In the genomic region with DNA sequence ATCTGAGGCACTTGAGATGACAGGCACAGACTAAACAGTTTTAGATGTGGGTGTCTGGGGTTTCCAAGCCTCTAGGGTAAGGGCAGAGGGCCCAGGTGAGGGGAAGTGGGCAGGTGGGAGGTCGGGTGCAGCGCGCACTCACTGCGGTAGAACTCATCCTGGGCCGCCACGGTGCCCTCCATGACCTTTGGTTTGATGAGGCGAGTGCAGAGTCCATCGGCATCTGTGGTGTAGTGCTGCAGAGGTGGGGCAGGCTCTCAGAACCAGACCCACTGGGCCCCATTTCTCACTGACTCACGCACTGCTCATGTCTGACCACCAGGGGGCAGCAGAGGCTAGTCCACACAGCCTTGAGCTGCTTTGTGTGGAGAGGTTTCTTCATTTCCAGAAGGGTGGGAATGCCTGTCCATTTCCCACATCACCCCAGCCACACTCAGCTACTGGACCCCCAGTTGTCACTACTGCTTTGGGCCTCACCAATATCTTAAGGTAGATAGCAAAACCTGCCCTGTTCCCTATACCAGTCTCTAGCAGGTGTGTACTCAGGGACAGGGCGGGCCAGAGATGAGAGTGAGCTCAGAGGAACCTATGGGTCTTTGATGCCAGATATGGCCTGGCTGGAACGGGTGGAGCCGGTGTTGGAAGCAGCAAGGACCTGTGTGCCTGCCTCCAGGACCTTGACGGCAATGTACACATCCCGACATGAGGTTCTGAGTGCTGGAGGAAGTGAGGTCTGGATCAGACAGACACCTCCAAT, we compare ENCODE assay signal across 8 mouse cellular contexts. TPM values are rescaled to one million over a fixed set of nuclear protein-coding genes. Genes with fewer than 3 reads are reported as not detected.
A peak's percentile ranks its signal among the peaks of the same experiment; 100 is the strongest.
DNase-seq lines count a peak whose midpoint lies in the region; ATAC-seq and TF ChIP-seq lines count a peak whose summit lies in the region.

No protein-coding gene starts in this region.

- WGBS in hindbrain, postnatal 0 days: 73% methylated on average over 14 of the region's 14 CpGs

- peak; percentile 100 for TF ChIP-seq CTCF in gastrocnemius, adult 2 months (IDR thresholded peaks at IDR 0.05)
- peak; percentile 99 for TF ChIP-seq CTCF in hindbrain, postnatal 0 days (IDR thresholded peaks at IDR 0.05; ENCODE audit: low read depth)

- ATAC-seq in hindbrain, postnatal 0 days: peak; percentile 80
- peak; percentile 21; the same call in 1 of the 2 replicates for ATAC-seq in megakaryocyte-erythroid progenitor cell, adult 5-6 weeks (replicated peaks; ENCODE audit: low FRiP score, low TSS enrichment, poor library complexity, severe bottlenecking)

- H3K4me1 ChIP-seq in hindbrain, postnatal 0 days (ENCODE audit: insufficient read depth, low read length): no peaks in the 10 kb centered on the region; the same call in 1 of the 2 replicates

- no peak overlapping the region for H3K27ac ChIP-seq in gastrocnemius, adult 2 months
- peak overlapping the region; percentile 27; the same call in 1 of the 2 replicates for H3K27ac ChIP-seq in hindbrain, postnatal 0 days

- peaks cover 64% of the 10 kb centered on the region for H3K36me3 ChIP-seq in hindbrain, postnatal 0 days (ENCODE audit: insufficient read depth, low read length)

- H3K9me3 ChIP-seq in hindbrain, postnatal 0 days (ENCODE audit: low read length): no peaks in the 10 kb centered on the region

- H3K9ac ChIP-seq in hindbrain, postnatal 0 days (replicated peaks; ENCODE audit: low read length): no peak overlapping the region

- no peaks in the 10 kb centered on the region for H3K27me3 ChIP-seq in hindbrain, postnatal 0 days (ENCODE audit: insufficient read depth, low read length)

- intact Hi-C loops in gastrocnemius, adult 2 months (cut with DNase I): loop anchor here (1.0 kb wide), 2 partner anchors 16 to 26 kb away; no protein-coding TSS in a partner anchor
- intact Hi-C loops in left cerebral cortex, postnatal 25 days (cut with DNase I): loop anchor here (1.0 to 2.0 kb wide), 2 partner anchors 16 to 26 kb away; no protein-coding TSS in a partner anchor

- no peak overlapping the region for H3K4me3 ChIP-seq in gastrocnemius, adult 2 months
- H3K4me3 ChIP-seq in hindbrain, postnatal 0 days (ENCODE audit: low read length): no peak overlapping the region

- no peak overlapping the region for H3K4me2 ChIP-seq in hindbrain, postnatal 0 days (ENCODE audit: low read depth, low read length)

- DNase-seq in ZHBTc4 (ENCODE audit: low read depth, low spot score): peak; percentile 78
- peak; percentile 81 for DNase-seq in cerebellum, postnatal 36 days
- peak; percentile 85 for DNase-seq in gastrocnemius, adult 2 months
- DNase-seq in hindbrain, postnatal 0 days (ENCODE audit: low spot score): peak; percentile 84
- peak; percentile 71 for DNase-seq in left cerebral cortex, postnatal 25 days (ENCODE audit: low spot score in 2 of 2)
- DNase-seq in right cerebral cortex, postnatal 4 days: peak; percentile 91
- peak; percentile 69 to 89 for DNase-seq in urinary bladder, postnatal 4 days (ENCODE audit: low spot score in 2 of 2)

RNA-seq across cellular contexts. Expression of a gene that starts 8.7 kb away (rescaled TPM):
- not detected for total RNA-seq in gastrocnemius, adult 2 months (2021)
- not detected in 2 replicates for total RNA-seq in hindbrain, postnatal 0 days (2014; rRNA removed)
- polyA plus RNA-seq in hindbrain, postnatal 0 days (2015; fragmentation: Nextera tagmentation; extraction: Ambion mirVana): not detected in 2 replicates
- not detected for total RNA-seq in left cerebral cortex, postnatal 25 days (2021)
- total RNA-seq in megakaryocyte-erythroid progenitor cell, adult 5-6 weeks (2014; fragmentation: Nextera tagmentation): not detected in 2 replicates
- total RNA-seq in megakaryocyte-erythroid progenitor cell, adult 5-6 weeks (2017): not detected in 2 replicates

RNA-seq across cellular contexts. Expression of a gene that starts 23.2 kb away (rescaled TPM):
- total RNA-seq in gastrocnemius, adult 2 months (2021): not detected
- total RNA-seq in hindbrain, postnatal 0 days (2014; rRNA removed): 0.10 TPM in 1 of 2 replicates, not detected in the other
- 0.79 and 1.2 TPM in 2 replicates for polyA plus RNA-seq in hindbrain, postnatal 0 days (2015; fragmentation: Nextera tagmentation; extraction: Ambion mirVana)
- 10 to 100 TPM; 11.0 to 17.4 TPM for total RNA-seq in left cerebral cortex, postnatal 25 days (2021)
- not detected in 2 replicates for total RNA-seq in megakaryocyte-erythroid progenitor cell, adult 5-6 weeks (2014; fragmentation: Nextera tagmentation)
- total RNA-seq in megakaryocyte-erythroid progenitor cell, adult 5-6 weeks (2017): not detected in 2 replicates

RNA-seq across cellular contexts. Expression of a gene that starts 24.1 kb away (rescaled TPM):
- 10 to 100 TPM in 1 of 2 experiments, 1 to 10 TPM in 1; 7.1 to 14.0 TPM for total RNA-seq in gastrocnemius, adult 2 months (2021)
- 128 and 129 TPM in 2 replicates for total RNA-seq in hindbrain, postnatal 0 days (2014; rRNA removed)
- 39.4 and 44.4 TPM in 2 replicates for polyA plus RNA-seq in hindbrain, postnatal 0 days (2015; fragmentation: Nextera tagmentation; extraction: Ambion mirVana)
- total RNA-seq in left cerebral cortex, postnatal 25 days (2021): 10 to 100 TPM; 35.8 to 37.8 TPM
- total RNA-seq in megakaryocyte-erythroid progenitor cell, adult 5-6 weeks (2014; fragmentation: Nextera tagmentation): 151 and 213 TPM in 2 replicates
- total RNA-seq in megakaryocyte-erythroid progenitor cell, adult 5-6 weeks (2017): 158 and 213 TPM in 2 replicates

RNA-seq across cellular contexts. Expression of a gene that starts 40.0 kb away (rescaled TPM):
- 1 to 10 TPM; 4.4 to 6.6 TPM for total RNA-seq in gastrocnemius, adult 2 months (2021)
- total RNA-seq in hindbrain, postnatal 0 days (2014; rRNA removed): 21.1 and 27.3 TPM in 2 replicates
- polyA plus RNA-seq in hindbrain, postnatal 0 days (2015; fragmentation: Nextera tagmentation; extraction: Ambion mirVana): 18.5 and 21.0 TPM in 2 replicates
- 10 to 100 TPM; 25.5 to 34.4 TPM for total RNA-seq in left cerebral cortex, postnatal 25 days (2021)
- 8.7 and 16.7 TPM in 2 replicates for total RNA-seq in megakaryocyte-erythroid progenitor cell, adult 5-6 weeks (2014; fragmentation: Nextera tagmentation)
- 2.6 and 3.8 TPM in 2 replicates for total RNA-seq in megakaryocyte-erythroid progenitor cell, adult 5-6 weeks (2017)

RNA-seq across cellular contexts. Expression of a gene that starts 54.2 kb away (rescaled TPM):
- not detected for total RNA-seq in gastrocnemius, adult 2 months (2021)
- not detected in 2 replicates for total RNA-seq in hindbrain, postnatal 0 days (2014; rRNA removed)
- not detected in 2 replicates for polyA plus RNA-seq in hindbrain, postnatal 0 days (2015; fragmentation: Nextera tagmentation; extraction: Ambion mirVana)
- total RNA-seq in left cerebral cortex, postnatal 25 days (2021): not detected
- not detected in 2 replicates for total RNA-seq in megakaryocyte-erythroid progenitor cell, adult 5-6 weeks (2014; fragmentation: Nextera tagmentation)
- not detected in 2 replicates for total RNA-seq in megakaryocyte-erythroid progenitor cell, adult 5-6 weeks (2017)

Comparison
In these comparisons a context has a peak if more than half of its experiments do, and no peak if none do; other contexts are left out.
1. RNA of a gene that starts 23.2 kb away (total RNA-seq): 11.0 to 17.4 TPM in left cerebral cortex, postnatal 25 days; 0.10 TPM in hindbrain, postnatal 0 days, not detected in gastrocnemius, adult 2 months and not detected in megakaryocyte-erythroid progenitor cell, adult 5-6 weeks; every median in the first group is over 10 times any median in the second.
2. Peak in every context shown above with its lines, with median percentiles within 50 percentile points of each other: DNase-seq.